Mouse (Mus musculus): Measurements from ENCODE around the gene Kif27.

DNA sequence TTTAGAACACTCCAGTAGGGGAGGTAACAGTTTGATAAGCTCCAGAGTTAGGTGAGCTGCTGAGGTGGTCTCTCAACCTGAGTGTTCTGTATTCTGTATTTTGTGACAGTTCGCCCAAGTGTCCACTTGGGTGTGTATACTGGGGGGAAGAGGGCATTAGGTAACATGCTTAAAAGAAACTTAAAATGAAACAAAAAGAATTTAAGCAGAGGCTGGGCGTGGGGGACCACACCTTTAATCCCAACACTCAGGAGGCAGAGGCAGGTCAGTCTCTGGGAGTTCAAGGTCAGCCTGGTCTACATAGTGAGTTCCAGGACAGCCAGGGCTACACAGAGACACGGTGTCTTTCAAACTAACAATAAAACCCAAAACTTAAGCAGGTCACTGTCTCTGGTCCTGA lies 78.4 kb downstream of the Kif27 start:
- TF ChIP-seq POLR2A (IDR thresholded peaks at IDR 0.05; ENCODE audit: extremely low read depth, insufficient read depth, low read length) (no peak), CTCF (IDR thresholded peaks at IDR 0.05; ENCODE audit: low read depth, low read length) (no peak)
